Mouse (Mus musculus) heart, postnatal 0 days (tissue): ENCODE results near the gene Ssh2.

Experiments used
- CTCF ChIP-seq: IDR thresholded peaks from 2 replicates; pipeline ENCODE4 v1.5.1; 2016; ENCODE audit warnings: antibody characterized with exemption, control low read depth, low read depth
- EP300 ChIP-seq: IDR thresholded peaks from 2 replicates; pipeline ENCODE4 v1.6.1; 2016; ENCODE audit warnings: antibody characterized with exemption, low read depth

DNA sequence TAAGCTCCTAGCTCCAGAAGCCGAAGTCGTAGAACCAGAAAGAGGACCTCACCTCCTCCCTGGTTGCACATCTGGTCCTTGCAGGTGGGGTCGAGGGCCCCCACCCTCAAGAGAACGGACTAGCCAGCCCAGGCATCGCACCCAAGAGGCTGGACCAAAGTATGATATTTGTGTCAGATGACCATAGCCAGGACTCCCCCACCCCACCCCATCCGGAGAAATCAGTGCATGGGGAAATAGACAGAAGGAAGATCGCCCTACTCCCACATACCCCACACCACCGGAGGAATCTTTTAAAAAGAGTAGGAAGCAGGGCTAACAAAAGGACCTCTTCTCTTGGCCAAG lies 247.0 kb downstream of the Ssh2 start:
- no peak for TF ChIP-seq CTCF
- no peak for TF ChIP-seq EP300
